Mouse (Mus musculus): ENCODE data around the gene Mfsd4a.

Mfsd4a gene

DNA sequence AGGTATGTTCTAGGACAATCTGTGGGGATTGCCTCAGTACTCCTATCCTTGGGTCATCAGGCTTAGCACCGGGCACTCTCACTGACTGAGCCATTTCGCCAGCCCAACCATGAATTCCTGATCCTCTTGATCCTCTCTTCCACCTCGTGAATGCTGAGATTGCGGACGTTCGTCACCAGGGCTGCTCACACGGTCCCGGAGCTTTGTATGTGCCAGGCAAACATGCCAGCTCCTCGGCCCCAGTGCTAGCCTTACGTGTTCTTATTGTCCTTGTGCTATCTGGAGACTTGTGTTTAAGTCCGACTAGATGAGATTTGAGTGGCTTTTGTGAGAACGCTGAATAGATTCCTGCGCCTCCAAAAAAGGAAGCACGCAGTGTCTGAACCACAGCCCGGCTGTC, 80.4 kb downstream of the Mfsd4a start:
- DNase-seq: no peak

DNA sequence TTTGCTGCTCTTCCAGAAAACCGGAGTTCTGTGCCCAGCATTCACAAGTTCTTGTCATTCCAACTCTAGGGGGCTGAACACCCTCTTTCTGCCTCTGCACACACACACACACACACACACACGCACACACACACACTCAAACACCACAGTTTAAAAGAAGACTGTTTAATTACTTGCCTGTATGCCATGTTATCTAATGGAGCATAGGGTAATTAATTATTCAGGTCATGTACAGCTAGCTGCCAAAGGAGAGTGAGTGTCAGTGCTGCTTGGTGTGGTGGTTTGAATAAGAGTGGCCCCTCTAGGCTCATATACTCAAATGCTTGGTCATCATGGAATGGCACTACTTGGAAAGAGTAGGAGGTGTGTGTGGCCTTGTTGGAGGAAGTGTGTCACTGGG, 84.1 kb downstream of the Mfsd4a start:
- DNase-seq: no peak

DNA sequence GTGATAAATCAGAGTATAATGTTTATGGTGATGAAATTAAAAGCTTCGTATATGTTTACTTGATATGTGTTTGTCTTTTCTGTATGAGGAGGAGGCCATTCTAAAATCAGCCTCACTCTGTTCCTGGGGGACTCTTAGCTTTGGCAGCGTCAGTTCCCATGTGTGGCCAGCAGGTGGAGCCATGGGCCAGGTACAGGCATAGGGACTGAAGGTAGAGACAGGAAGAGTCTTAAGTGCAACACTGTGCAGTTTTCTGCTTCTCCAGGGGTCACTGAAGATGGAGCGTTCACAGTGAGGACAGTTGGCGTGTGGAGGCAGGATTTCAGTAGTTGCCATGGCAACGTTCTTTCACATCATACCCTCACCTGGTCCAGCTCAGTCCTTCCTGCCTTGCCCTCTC, 85.0 kb downstream of the Mfsd4a start:
- DNase-seq: peak; percentile 84

DNA sequence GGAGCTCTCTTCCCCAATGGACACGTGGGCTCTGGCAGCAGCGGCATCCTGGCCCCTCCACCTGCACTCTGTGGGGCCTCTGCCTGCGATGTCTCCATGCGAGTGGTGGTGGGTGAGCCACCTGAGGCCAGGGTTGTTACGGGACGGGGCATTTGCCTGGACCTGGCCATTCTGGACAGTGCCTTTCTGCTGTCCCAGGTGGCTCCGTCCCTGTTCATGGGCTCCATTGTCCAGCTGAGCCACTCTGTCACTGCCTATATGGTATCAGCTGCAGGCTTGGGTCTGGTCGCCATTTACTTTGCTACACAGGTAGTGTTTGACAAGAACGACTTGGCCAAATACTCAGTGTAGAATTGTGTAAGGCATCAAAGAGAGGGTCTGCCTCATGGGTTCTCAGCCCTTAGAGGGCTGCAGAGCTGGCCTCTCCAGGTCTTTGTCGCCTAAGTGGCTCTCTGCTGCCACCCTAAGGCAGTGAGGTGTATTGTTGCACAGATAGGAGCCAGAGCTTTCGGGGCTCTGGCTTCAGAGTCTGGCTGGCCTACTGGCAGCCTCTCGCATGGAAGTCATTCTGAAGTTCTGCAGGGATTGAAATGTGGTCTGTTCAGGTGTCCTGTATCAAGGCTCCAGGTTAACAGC, 86.4 kb downstream of the Mfsd4a start:
- peak; percentile 69 for DNase-seq

DNA sequence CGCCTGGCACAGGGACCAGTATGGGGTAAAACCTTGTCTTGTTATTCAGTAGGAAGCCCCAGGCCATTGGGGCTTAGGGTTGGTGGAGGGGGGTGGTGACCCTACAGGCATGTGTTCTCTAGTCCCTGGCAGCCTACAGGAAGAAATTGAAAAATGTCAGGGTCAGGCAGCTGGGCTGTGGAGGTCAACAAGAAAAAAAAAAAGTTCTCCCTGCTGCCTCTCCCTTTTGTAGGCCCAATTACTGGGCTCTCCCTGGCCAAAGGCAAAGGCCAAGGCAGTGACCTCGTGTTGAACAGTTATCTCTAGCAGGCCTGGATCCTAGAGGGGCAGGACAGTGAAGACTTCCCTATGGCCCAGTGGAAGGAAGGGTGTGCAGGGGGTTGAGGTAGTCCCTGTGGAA, 87.4 kb downstream of the Mfsd4a start:
- DNase-seq: no peak

DNA sequence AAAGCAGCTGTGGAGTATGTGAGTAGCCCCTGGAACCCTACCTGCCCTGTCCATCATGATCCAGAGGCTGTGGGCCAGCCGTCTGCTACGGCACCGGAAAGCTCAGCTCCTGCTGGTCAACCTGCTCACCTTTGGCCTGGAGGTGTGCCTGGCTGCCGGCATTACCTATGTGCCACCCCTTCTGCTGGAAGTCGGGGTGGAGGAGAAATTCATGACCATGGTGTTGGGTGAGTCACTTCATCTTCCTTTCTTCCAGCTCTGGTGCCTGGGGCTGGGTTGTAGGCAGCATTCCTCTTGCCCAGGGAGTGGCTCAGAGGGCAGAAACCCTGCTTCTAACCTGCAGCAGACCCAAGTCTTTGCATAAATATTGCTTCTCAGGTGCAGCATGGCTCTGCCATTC, 91.0 kb downstream of the Mfsd4a start:
- no peak for DNase-seq

DNA sequence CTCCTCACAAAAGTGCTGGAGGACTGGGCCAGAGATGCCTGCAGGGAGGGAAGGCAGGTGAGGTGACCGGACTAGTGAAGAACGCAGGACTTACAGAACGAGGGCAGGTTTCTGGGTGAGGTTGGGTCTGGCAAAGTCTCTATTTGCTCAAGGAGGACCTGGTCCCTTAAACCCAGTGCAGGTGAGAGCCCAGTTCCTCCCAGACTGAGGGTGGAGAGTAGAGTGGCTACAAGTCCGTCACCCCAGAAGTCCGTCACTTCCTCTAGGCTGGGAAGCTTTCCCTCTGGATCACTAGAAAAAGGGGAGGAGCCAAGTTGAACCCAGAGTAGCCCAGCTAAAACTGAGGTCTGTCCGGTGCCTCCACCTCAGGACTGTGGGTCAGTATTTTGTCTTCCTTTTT, 93.9 kb downstream of the Mfsd4a start:
- DNase-seq: no peak

Measured in cerebellum, adult 8-10 months (tissue).